Mouse (Mus musculus) embryo, embryonic 10.5 days (tissue): ENCODE results near the gene Stox1.

Experiments
- DNase-seq: peaks from one replicate; pipeline ENCODE4 v3.0.0-alpha.2; 2015; ENCODE audit warnings: low spot score

The Stox1 gene

GRCm38 (mm10) chr10:62664963-62665590 is 60.9 kb downstream of the Stox1 start:
- peak; percentile 11 for DNase-seq

- DNase-seq = no peak
These were observed 61.8 kb downstream of the Stox1 start for GRCm38 (mm10) chr10:62664171-62664570.

GRCm38 (mm10) chr10:62656711-62657110 is 69.2 kb downstream of the Stox1 start:
- no peak for DNase-seq

GRCm38 (mm10) chr10:62651961-62652360 is 74.0 kb downstream of the Stox1 start:
- DNase-seq = no peak

- DNase-seq = peak; percentile 99
These were observed 74.8 kb downstream of the Stox1 start, which contains the start of gene Ddx50 for GRCm38 (mm10) chr10:62650881-62651810. TSS of gene Ddx50 (minus strand) at chr10:62651218.

GRCm38 (mm10) chr10:62650358-62650782 is 75.6 kb downstream of the Stox1 start:
- DNase-seq = peak; percentile 43
